Mouse (Mus musculus) olfactory bulb, adult 2 months (tissue): ENCODE results near the gene Otos.

Experiments
- CTCF ChIP-seq: fragments of 200-500 bp; IDR thresholded peaks from 2 replicates; pipeline ENCODE4 v1.5.1; 2012; ENCODE audit warnings: low read depth, mild to moderate bottlenecking, low read length, moderate library complexity; ENCODE audit not compliant: insufficient read depth
- POLR2A ChIP-seq: fragments of 200-500 bp; IDR thresholded peaks from 2 replicates; pipeline ENCODE4 v1.6.1; 2012; ENCODE audit warnings: mild to moderate bottlenecking, low read depth, low read length, moderate library complexity; ENCODE audit not compliant: insufficient read depth

DNA sequence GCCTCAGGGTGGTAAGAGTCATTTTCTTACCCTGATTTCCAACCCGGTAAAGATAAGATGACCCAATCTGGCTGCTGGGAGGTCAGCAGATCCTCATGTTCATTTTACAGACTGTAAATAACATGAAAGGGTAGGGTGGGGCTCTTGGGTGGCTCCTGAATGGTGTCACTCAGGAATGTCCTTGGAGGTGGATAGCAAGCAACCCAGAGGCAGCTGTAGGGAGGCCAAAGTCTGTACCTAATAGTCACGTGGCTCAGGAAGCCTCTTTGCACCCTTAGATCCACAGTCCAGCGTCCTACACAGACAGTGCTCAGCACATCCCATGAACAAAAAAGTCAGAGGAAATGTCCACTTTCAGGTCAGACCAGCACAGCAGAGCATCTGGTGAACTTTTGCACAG is 52.6 kb downstream of the Otos start:
- TF ChIP-seq CTCF, result no peak
- no peak for TF ChIP-seq POLR2A
